Mouse (Mus musculus) CD8-positive naive resting alpha-beta T cell, adult 2 months (primary cell): ENCODE results near the gene Rps12.
"Not testable (repeated sequence)": the region's sequence is repeated elsewhere in the genome, so short reads cannot be mapped to it uniquely, and the experiment has no call there.

Experiments used
- DNase-seq, 2 experiments: peaks; one replicate each; pipeline ENCODE4 v3.0.0; 2022; ENCODE audit warnings: low read depth in 2 of 2, low spot score in 2 of 2

Gene Rps12

GRCm38 (mm10) chr10:23786040-23786439, 1.0 kb downstream of the Rps12 start:
- no peak for DNase-seq

GRCm38 (mm10) chr10:23785599-23785998, 1.5 kb downstream of the Rps12 start:
- DNase-seq = not testable (repeated sequence)

GRCm38 (mm10) chr10:23784121-23784520, 3.0 kb downstream of the Rps12 start:
- no peak for DNase-seq

GRCm38 (mm10) chr10:23783493-23783884, 3.6 kb downstream of the Rps12 start:
- DNase-seq = no peak

GRCm38 (mm10) chr10:23782855-23783492, 4.1 kb downstream of the Rps12 start:
- DNase-seq = no peak

GRCm38 (mm10) chr10:23781760-23782735, 5.0 kb downstream of the Rps12 start:
- DNase-seq = no peak

- DNase-seq = no peak
Measured at GRCm38 (mm10) chr10:23780539-23781275, 6.4 kb downstream of the Rps12 start.

GRCm38 (mm10) chr10:23777288-23777945, 9.7 kb downstream of the Rps12 start:
- DNase-seq = no peak

GRCm38 (mm10) chr10:23754166-23754565, 32.9 kb downstream of the Rps12 start:
- no peak for DNase-seq
